Mouse (Mus musculus): ENCODE measurements around the gene Olfr212. TPM values are rescaled to one million over a fixed set of nuclear protein-coding genes. Genes with fewer than 3 reads are reported as not detected.
"Not testable (repeated sequence)": the region's sequence is repeated elsewhere in the genome, so short reads cannot be mapped to it uniquely, and the experiment has no call there.

Gene Olfr212
- not detected in 2 replicates for polyA plus RNA-seq (2014; fragmentation: Nextera tagmentation; extraction: Ambion mirVana)

GRCm38 (mm10) chr6:116506302-116507003, at the start of gene Olfr212:
Olfr212 (plus strand) TSS chr6:116506516.
- not testable (repeated sequence) for H3K27me3 ChIP-seq (ENCODE audit: control insufficient read depth, insufficient read depth, low read length); H3K4me1 ChIP-seq (ENCODE audit: control insufficient read depth, insufficient read depth, low read length); DNase-seq (ENCODE audit: low spot score); H3K9ac ChIP-seq (ENCODE audit: low read length); H3K4me2 ChIP-seq (ENCODE audit: low read depth, severe bottlenecking); H3K27ac ChIP-seq (replicated peaks; ENCODE audit: low read depth, low read length); ATAC-seq (ENCODE audit: insufficient number of reproducible peaks, low FRiP score, low TSS enrichment, low read depth); H3K9me3 ChIP-seq (ENCODE audit: control insufficient read depth, low read length); H3K36me3 ChIP-seq (ENCODE audit: control insufficient read depth, insufficient read depth, low read length); H3K4me3 ChIP-seq (ENCODE audit: low read depth, low read length)
- WGBS = 89% methylated on average over 19 of the region's 20 CpGs

DNA sequence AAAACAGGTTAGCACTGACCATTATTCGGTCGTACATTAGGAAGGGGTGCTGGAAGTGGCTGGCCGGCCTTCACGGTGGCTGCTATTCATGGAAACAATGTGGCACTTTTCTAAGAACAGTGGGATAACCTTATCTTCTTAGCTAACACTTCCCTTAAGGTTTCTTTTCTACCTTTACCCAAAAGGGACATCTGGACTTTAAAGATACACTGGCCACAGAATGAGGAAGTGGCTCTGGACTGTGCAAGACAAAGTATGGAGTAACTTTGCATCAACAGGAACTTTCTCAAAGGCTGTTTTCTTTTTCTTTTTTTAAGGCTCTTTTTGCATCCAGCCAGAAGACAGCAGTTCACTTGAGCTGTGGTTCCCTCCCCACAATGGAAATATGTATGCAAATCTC, 47.6 kb upstream of the Olfr212 start:
- WGBS = 87% methylated on average over 4 of the region's 4 CpGs
- no peaks in the 10 kb centered on the region; the same call in 1 of the 2 replicates for H3K4me1 ChIP-seq (ENCODE audit: control insufficient read depth, insufficient read depth, low read length)
- peaks cover 21% of the 10 kb centered on the region; the same call in 1 of the 2 replicates for H3K27me3 ChIP-seq (ENCODE audit: control insufficient read depth, insufficient read depth, low read length)
- H3K9ac ChIP-seq (ENCODE audit: low read length) = no peak overlapping the region
- H3K4me3 ChIP-seq (ENCODE audit: low read depth, low read length) = no peak overlapping the region
- DNase-seq (ENCODE audit: low spot score) (no peak), ATAC-seq (ENCODE audit: insufficient number of reproducible peaks, low FRiP score, low TSS enrichment, low read depth) (no peak)
- H3K27ac ChIP-seq (replicated peaks; ENCODE audit: low read depth, low read length) = no peak overlapping the region
- H3K9me3 ChIP-seq (ENCODE audit: control insufficient read depth, low read length) = no peaks in the 10 kb centered on the region
- H3K4me2 ChIP-seq (ENCODE audit: low read depth, severe bottlenecking) = no peak overlapping the region
- H3K36me3 ChIP-seq (ENCODE audit: control insufficient read depth, insufficient read depth, low read length) = no peaks in the 10 kb centered on the region

GRCm38 (mm10) chr6:116459232-116459631, 47.1 kb upstream of the Olfr212 start:
- no peak overlapping the region for H3K4me3 ChIP-seq (ENCODE audit: low read depth, low read length)
- 86% methylated on average over 2 of the region's 2 CpGs for WGBS
- no peaks in the 10 kb centered on the region for H3K9me3 ChIP-seq (ENCODE audit: control insufficient read depth, low read length)
- ATAC-seq (ENCODE audit: insufficient number of reproducible peaks, low FRiP score, low TSS enrichment, low read depth) (no peak), DNase-seq (ENCODE audit: low spot score) (no peak)
- H3K4me1 ChIP-seq (ENCODE audit: control insufficient read depth, insufficient read depth, low read length) = no peaks in the 10 kb centered on the region; the same call in 1 of the 2 replicates
- no peak overlapping the region for H3K9ac ChIP-seq (ENCODE audit: low read length)
- H3K27me3 ChIP-seq (ENCODE audit: control insufficient read depth, insufficient read depth, low read length) = peaks cover 21% of the 10 kb centered on the region; the same call in 1 of the 2 replicates
- no peak overlapping the region for H3K4me2 ChIP-seq (ENCODE audit: low read depth, severe bottlenecking)
- H3K36me3 ChIP-seq (ENCODE audit: control insufficient read depth, insufficient read depth, low read length) = no peaks in the 10 kb centered on the region
- no peak overlapping the region for H3K27ac ChIP-seq (replicated peaks; ENCODE audit: low read depth, low read length)

- H3K4me2 ChIP-seq (ENCODE audit: low read depth, severe bottlenecking) = peak within 1 kb of the TSS; percentile 64
- no peaks in the 10 kb centered on the region; the same call in 1 of the 2 replicates for H3K4me1 ChIP-seq (ENCODE audit: control insufficient read depth, insufficient read depth, low read length)
- peaks cover 21% of the 10 kb centered on the region; the same call in 1 of the 2 replicates for H3K27me3 ChIP-seq (ENCODE audit: control insufficient read depth, insufficient read depth, low read length)
- H3K27ac ChIP-seq (replicated peaks; ENCODE audit: low read depth, low read length) = no peak within 1 kb of the TSS
- DNase-seq (ENCODE audit: low spot score) = peak; percentile 42
- ATAC-seq (ENCODE audit: insufficient number of reproducible peaks, low FRiP score, low TSS enrichment, low read depth) = 0 out of 2 replicates have a peak, but pooled peaks have one; percentile 54
- no peaks in the 10 kb centered on the region for H3K9me3 ChIP-seq (ENCODE audit: control insufficient read depth, low read length)
- WGBS = 4% methylated on average over 43 of the region's 43 CpGs
- H3K9ac ChIP-seq (ENCODE audit: low read length) = no peak within 1 kb of the TSS; the same call in 1 of the 2 replicates
- peak within 1 kb of the TSS; percentile 22 for H3K4me3 ChIP-seq (ENCODE audit: low read depth, low read length)
- no peaks in the 10 kb centered on the region for H3K36me3 ChIP-seq (ENCODE audit: control insufficient read depth, insufficient read depth, low read length)
Measured at GRCm38 (mm10) chr6:116460544-116461283, 45.6 kb upstream of the Olfr212 start, which contains the start of gene Alox5. Alox5 (minus strand) TSS chr6:116461178.

- Histone ChIP-seq H3K9ac (ENCODE audit: low read length) (no peak overlapping the region), H3K4me1 (ENCODE audit: control insufficient read depth, insufficient read depth, low read length) (no peaks in the 10 kb centered on the region), H3K4me3 (ENCODE audit: low read depth, low read length) (no peak overlapping the region), H3K4me2 (ENCODE audit: low read depth, severe bottlenecking) (no peak overlapping the region), H3K27me3 (ENCODE audit: control insufficient read depth, insufficient read depth, low read length) (no peaks in the 10 kb centered on the region), H3K9me3 (ENCODE audit: control insufficient read depth, low read length) (no peaks in the 10 kb centered on the region), H3K27ac (replicated peaks; ENCODE audit: low read depth, low read length) (no peak overlapping the region), H3K36me3 (ENCODE audit: control insufficient read depth, insufficient read depth, low read length) (no peaks in the 10 kb centered on the region)
- DNase-seq (ENCODE audit: low spot score) (no peak), ATAC-seq (ENCODE audit: insufficient number of reproducible peaks, low FRiP score, low TSS enrichment, low read depth) (no peak)
- 32% methylated on average over 3 of the region's 3 CpGs for WGBS
Measured at GRCm38 (mm10) chr6:116468081-116468480, 38.2 kb upstream of the Olfr212 start.

- no peaks in the 10 kb centered on the region for H3K9me3 ChIP-seq (ENCODE audit: control insufficient read depth, low read length)
- 55% methylated on average over 1 of the region's 1 CpGs for WGBS
- H3K9ac ChIP-seq (ENCODE audit: low read length) = no peak overlapping the region
- ATAC-seq (ENCODE audit: insufficient number of reproducible peaks, low FRiP score, low TSS enrichment, low read depth) = no peak
- H3K4me3 ChIP-seq (ENCODE audit: low read depth, low read length) = no peak overlapping the region
- no peak overlapping the region for H3K27ac ChIP-seq (replicated peaks; ENCODE audit: low read depth, low read length)
- no peaks in the 10 kb centered on the region for H3K36me3 ChIP-seq (ENCODE audit: control insufficient read depth, insufficient read depth, low read length)
- no peaks in the 10 kb centered on the region for H3K4me1 ChIP-seq (ENCODE audit: control insufficient read depth, insufficient read depth, low read length)
- no peaks in the 10 kb centered on the region for H3K27me3 ChIP-seq (ENCODE audit: control insufficient read depth, insufficient read depth, low read length)
- no peak overlapping the region for H3K4me2 ChIP-seq (ENCODE audit: low read depth, severe bottlenecking)
- no peak for DNase-seq (ENCODE audit: low spot score)
Measured at GRCm38 (mm10) chr6:116485081-116485480, 21.2 kb upstream of the Olfr212 start.

GRCm38 (mm10) chr6:116486833-116487232, 19.5 kb upstream of the Olfr212 start:
- no peak for DNase-seq (ENCODE audit: low spot score)
- H3K4me3 ChIP-seq (ENCODE audit: low read depth, low read length) = no peak overlapping the region

DNA sequence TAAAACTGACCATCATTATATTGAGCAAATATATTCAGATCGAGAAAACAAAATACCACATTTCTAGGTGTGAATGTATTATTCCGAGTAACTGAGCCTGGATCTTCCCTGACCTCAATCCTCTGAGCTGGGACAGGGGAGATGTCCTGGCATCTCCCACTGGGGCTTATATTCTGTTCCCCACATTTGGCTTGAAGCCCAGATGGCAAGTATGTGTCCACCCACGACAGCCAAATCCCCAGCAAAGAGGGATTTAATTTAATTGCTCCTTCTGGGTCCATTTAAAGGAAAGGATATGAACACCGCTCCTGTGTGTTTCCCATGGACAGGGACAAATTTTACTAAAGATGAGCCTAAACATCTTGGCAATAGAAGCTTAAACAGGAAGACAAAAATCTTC, 17.5 kb upstream of the Olfr212 start, which contains the start of gene Olfr211:
Gene Olfr211 (plus strand): TSS at position 301 of the 400 bp plus-strand sequence.
- H3K27ac ChIP-seq (replicated peaks; ENCODE audit: low read depth, low read length) = no peak within 1 kb of the TSS
- ATAC-seq (ENCODE audit: insufficient number of reproducible peaks, low FRiP score, low TSS enrichment, low read depth) (no peak), DNase-seq (ENCODE audit: low spot score) (no peak)
- H3K9me3 ChIP-seq (ENCODE audit: control insufficient read depth, low read length) = no peaks in the 10 kb centered on the region
- H3K27me3 ChIP-seq (ENCODE audit: control insufficient read depth, insufficient read depth, low read length) = no peaks in the 10 kb centered on the region
- 71% methylated on average over 4 of the region's 4 CpGs for WGBS
- H3K9ac ChIP-seq (ENCODE audit: low read length) = no peak within 1 kb of the TSS
- H3K4me3 ChIP-seq (ENCODE audit: low read depth, low read length) = no peak within 1 kb of the TSS
- H3K4me1 ChIP-seq (ENCODE audit: control insufficient read depth, insufficient read depth, low read length) = no peaks in the 10 kb centered on the region
- H3K4me2 ChIP-seq (ENCODE audit: low read depth, severe bottlenecking) = no peak within 1 kb of the TSS
- no peaks in the 10 kb centered on the region for H3K36me3 ChIP-seq (ENCODE audit: control insufficient read depth, insufficient read depth, low read length)

More at GRCm38 (mm10) chr6:116486833-116487232, 19.5 kb upstream of the Olfr212 start:
- H3K4me2 ChIP-seq (ENCODE audit: low read depth, severe bottlenecking) = no peak overlapping the region
- no peaks in the 10 kb centered on the region for H3K27me3 ChIP-seq (ENCODE audit: control insufficient read depth, insufficient read depth, low read length)
- H3K9ac ChIP-seq (ENCODE audit: low read length) = no peak overlapping the region
- H3K27ac ChIP-seq (replicated peaks; ENCODE audit: low read depth, low read length) = no peak overlapping the region
- whole genome bisulfite sequencing = 81% methylated on average over 1 of the region's 1 CpGs
- no peaks in the 10 kb centered on the region for H3K4me1 ChIP-seq (ENCODE audit: control insufficient read depth, insufficient read depth, low read length)
- no peak for ATAC-seq (ENCODE audit: insufficient number of reproducible peaks, low FRiP score, low TSS enrichment, low read depth)
- H3K9me3 ChIP-seq (ENCODE audit: control insufficient read depth, low read length) = no peaks in the 10 kb centered on the region
- H3K36me3 ChIP-seq (ENCODE audit: control insufficient read depth, insufficient read depth, low read length) = no peaks in the 10 kb centered on the region
